Mouse (Mus musculus) embryonic facial prominence, embryonic 13.5 days (tissue): ENCODE results near the gene Stpg1. TPM values are rescaled to one million over a fixed set of nuclear protein-coding genes. Genes with fewer than 3 reads are reported as not detected.

Experiments used
- ATAC-seq: fragments of 200-750 bp; cut with Nextera tagmentation; 2 replicates; pipeline ENCODE4 v1.8.0; 2017; ENCODE audit warnings: low read depth; ENCODE audit not compliant: insufficient number of reproducible peaks, insufficient read depth, low FRiP score, low TSS enrichment
- H3K27ac ChIP-seq: fragments of 300-500 bp; sonication (generic); 2 replicates; pipeline ENCODE4 v1.5.1; 2015; ENCODE audit warnings: moderate library complexity, mild to moderate bottlenecking, inconsistent platforms
- H3K27me3 ChIP-seq: fragments of 300-500 bp; sonication (generic); 2 replicates; pipeline ENCODE4 v1.6.1; 2015; ENCODE audit warnings: mild to moderate bottlenecking, inconsistent platforms
- H3K36me3 ChIP-seq: fragments of 300-500 bp; sonication (generic); 2 replicates; pipeline ENCODE4 v1.6.1; 2015; ENCODE audit warnings: mild to moderate bottlenecking, inconsistent platforms
- H3K4me1 ChIP-seq: fragments of 300-500 bp; sonication (generic); 2 replicates; pipeline ENCODE4 v1.6.1; 2015; ENCODE audit warnings: inconsistent platforms
- H3K4me2 ChIP-seq: fragments of 300-500 bp; sonication (generic); 2 replicates; pipeline ENCODE4 v1.6.1; 2015; ENCODE audit warnings: moderate library complexity, mild to moderate bottlenecking, inconsistent platforms
- H3K4me3 ChIP-seq: fragments of 300-500 bp; sonication (generic); 2 replicates; pipeline ENCODE4 v1.5.1; 2015; ENCODE audit warnings: mild to moderate bottlenecking, inconsistent platforms
- H3K9ac ChIP-seq: fragments of 300-500 bp; sonication (generic); 2 replicates; pipeline ENCODE4 v1.6.1; 2015; ENCODE audit warnings: mild to moderate bottlenecking, inconsistent platforms
- H3K9me3 ChIP-seq: fragments of 300-500 bp; sonication (generic); 2 replicates; pipeline ENCODE4 v1.6.1; 2016; ENCODE audit warnings: inconsistent platforms
- WGBS: fragments of 180-500 bp; shearing (Covaris S2); methylation state at CpG from one replicate; pipeline ENCODE4 v1.1.7; 2015; ENCODE audit warnings: mixed read lengths; 5-methylcytosine and 5-hydroxymethylcytosine counted together
- polyA plus RNA-seq: library from polyadenylated mRNA; unstranded; fragments of >200 nt; fragmentation: Nextera tagmentation; extraction: Ambion mirVana; gene quantifications from 2 replicates; pipeline ENCODE4 v1.2.1, GENCODE M21; 2015

The Stpg1 gene
- polyA plus RNA-seq, 1 experiment from 2014 or later = not detected

GRCm38 (mm10) chr4:135514925-135515324 is 20.3 kb downstream of the Stpg1 start:
- Histone ChIP-seq H3K27me3 (no peaks in the 10 kb centered on the region; the same call in 1 of the 2 replicates), H3K4me1 (peaks cover 11% of the 10 kb centered on the region), H3K9ac (no peak overlapping the region), H3K27ac (no peak overlapping the region), H3K4me3 (no peak overlapping the region), H3K4me2 (no peak overlapping the region), H3K36me3 (no peaks in the 10 kb centered on the region), H3K9me3 (no peaks in the 10 kb centered on the region)
- 53% methylated on average over 14 of the region's 14 CpGs for WGBS
- ATAC-seq = no peak

- Histone ChIP-seq H3K4me3 (no peak overlapping the region), H3K4me2 (no peak overlapping the region), H3K4me1 (peaks cover 16% of the 10 kb centered on the region), H3K27me3 (no peaks in the 10 kb centered on the region; the same call in 1 of the 2 replicates), H3K9me3 (no peaks in the 10 kb centered on the region), H3K9ac (no peak overlapping the region), H3K27ac (no peak overlapping the region; the same call in 1 of the 2 replicates), H3K36me3 (no peaks in the 10 kb centered on the region)
- no peak for ATAC-seq
- WGBS = 52% methylated on average over 15 of the region's 15 CpGs
Measured at GRCm38 (mm10) chr4:135516351-135517316, 22.0 kb downstream of the Stpg1 start.

GRCm38 (mm10) chr4:135518135-135518534 is 23.5 kb downstream of the Stpg1 start:
- Histone ChIP-seq H3K36me3 (no peaks in the 10 kb centered on the region), H3K27ac (no peak overlapping the region), H3K4me1 (peaks cover 13% of the 10 kb centered on the region), H3K27me3 (no peaks in the 10 kb centered on the region), H3K9me3 (no peaks in the 10 kb centered on the region), H3K4me2 (no peak overlapping the region), H3K4me3 (no peak overlapping the region), H3K9ac (no peak overlapping the region)
- ATAC-seq = no peak
- 84% methylated on average over 12 of the region's 12 CpGs for WGBS

GRCm38 (mm10) chr4:135520421-135520820 is 25.8 kb downstream of the Stpg1 start:
- peaks cover 13% of the 10 kb centered on the region for H3K27me3 ChIP-seq
- no peaks in the 10 kb centered on the region for H3K9me3 ChIP-seq
- H3K27ac ChIP-seq = no peak overlapping the region
- no peaks in the 10 kb centered on the region for H3K36me3 ChIP-seq
- no peak overlapping the region for H3K9ac ChIP-seq
- H3K4me2 ChIP-seq = no peak overlapping the region
- 62% methylated on average over 9 of the region's 9 CpGs for WGBS
- ATAC-seq = no peak
- H3K4me1 ChIP-seq = peaks cover 20% of the 10 kb centered on the region
- no peak overlapping the region for H3K4me3 ChIP-seq

GRCm38 (mm10) chr4:135523939-135524338 is 29.3 kb downstream of the Stpg1 start:
- no peaks in the 10 kb centered on the region for H3K9me3 ChIP-seq
- no peak for ATAC-seq
- peaks cover 25% of the 10 kb centered on the region for H3K27me3 ChIP-seq
- H3K4me2 ChIP-seq = no peak overlapping the region
- WGBS = 5% methylated on average over 6 of the region's 7 CpGs
- H3K4me1 ChIP-seq = peaks cover 34% of the 10 kb centered on the region
- no peaks in the 10 kb centered on the region for H3K36me3 ChIP-seq
- no peak overlapping the region for H3K4me3 ChIP-seq
- no peak overlapping the region for H3K9ac ChIP-seq
- H3K27ac ChIP-seq = no peak overlapping the region

- Histone ChIP-seq H3K9ac (no peak overlapping the region), H3K27ac (no peak overlapping the region), H3K4me2 (no peak overlapping the region), H3K27me3 (peaks cover 25% of the 10 kb centered on the region), H3K9me3 (no peaks in the 10 kb centered on the region), H3K36me3 (no peaks in the 10 kb centered on the region), H3K4me1 (peaks cover 34% of the 10 kb centered on the region), H3K4me3 (no peak overlapping the region)
- 65% methylated on average over 12 of the region's 12 CpGs for WGBS
- no peak for ATAC-seq
Measured at GRCm38 (mm10) chr4:135525057-135525456, 30.5 kb downstream of the Stpg1 start.

- H3K4me3 ChIP-seq = no peak overlapping the region; the same call in 1 of the 2 replicates
- peaks cover 28% of the 10 kb centered on the region for H3K4me1 ChIP-seq
- 0 out of 2 replicates have a peak overlapping the region, but pooled peaks have one; percentile 16 for H3K9ac ChIP-seq
- H3K36me3 ChIP-seq = no peaks in the 10 kb centered on the region
- peaks cover 6% of the 10 kb centered on the region; the same call in 1 of the 2 replicates for H3K9me3 ChIP-seq
- H3K27ac ChIP-seq = no peak overlapping the region
- H3K27me3 ChIP-seq = peaks cover 25% of the 10 kb centered on the region
- 14% methylated on average over 14 of the region's 14 CpGs for WGBS
- peak overlapping the region; percentile 38 for H3K4me2 ChIP-seq
- ATAC-seq = no peak; the same call in 1 of the 2 replicates
Measured at GRCm38 (mm10) chr4:135526039-135526710, 31.6 kb downstream of the Stpg1 start.

- Histone ChIP-seq H3K27me3 (peaks cover 14% of the 10 kb centered on the region), H3K36me3 (no peaks in the 10 kb centered on the region), H3K9me3 (peaks cover 6% of the 10 kb centered on the region; the same call in 1 of the 2 replicates), H3K9ac (no peak overlapping the region), H3K4me2 (no peak overlapping the region), H3K27ac (no peak overlapping the region), H3K4me1 (peaks cover 23% of the 10 kb centered on the region), H3K4me3 (no peak overlapping the region)
- 63% methylated on average over 2 of the region's 2 CpGs for WGBS
- ATAC-seq = no peak
Measured at GRCm38 (mm10) chr4:135530270-135530669, 35.7 kb downstream of the Stpg1 start.

GRCm38 (mm10) chr4:135531236-135531635 is 36.6 kb downstream of the Stpg1 start:
- Histone ChIP-seq H3K27ac (no peak overlapping the region), H3K9me3 (peaks cover 6% of the 10 kb centered on the region; the same call in 1 of the 2 replicates), H3K9ac (no peak overlapping the region), H3K4me3 (no peak overlapping the region), H3K27me3 (peaks cover 4% of the 10 kb centered on the region; the same call in 1 of the 2 replicates), H3K4me2 (no peak overlapping the region), H3K4me1 (peaks cover 13% of the 10 kb centered on the region), H3K36me3 (no peaks in the 10 kb centered on the region)
- 85% methylated on average over 9 of the region's 9 CpGs for WGBS
- no peak for ATAC-seq

GRCm38 (mm10) chr4:135531771-135532613 is 37.4 kb downstream of the Stpg1 start:
- Histone ChIP-seq H3K27ac (no peak overlapping the region), H3K4me3 (no peak overlapping the region), H3K36me3 (no peaks in the 10 kb centered on the region), H3K9me3 (peaks cover 6% of the 10 kb centered on the region; the same call in 1 of the 2 replicates), H3K4me1 (peaks cover 6% of the 10 kb centered on the region; the same call in 1 of the 2 replicates), H3K9ac (no peak overlapping the region), H3K27me3 (no peaks in the 10 kb centered on the region), H3K4me2 (no peak overlapping the region)
- WGBS = 44% methylated on average over 9 of the region's 9 CpGs
- no peak for ATAC-seq

GRCm38 (mm10) chr4:135533001-135533400 is 38.4 kb downstream of the Stpg1 start:
- Histone ChIP-seq H3K9ac (no peak overlapping the region), H3K27me3 (no peaks in the 10 kb centered on the region), H3K4me3 (no peak overlapping the region), H3K4me2 (no peak overlapping the region), H3K4me1 (peaks cover 4% of the 10 kb centered on the region; the same call in 1 of the 2 replicates), H3K9me3 (peaks cover 6% of the 10 kb centered on the region; the same call in 1 of the 2 replicates), H3K36me3 (no peaks in the 10 kb centered on the region), H3K27ac (no peak overlapping the region)
- no peak for ATAC-seq
- 69% methylated on average over 6 of the region's 6 CpGs for WGBS
